Mouse (Mus musculus): ENCODE results near the gene Tmem121. TPM values are rescaled to one million over a fixed set of nuclear protein-coding genes. Genes with fewer than 3 reads are reported as not detected.
"Not testable (repeated sequence)": the region's sequence is repeated elsewhere in the genome, so short reads cannot be mapped to it uniquely, and the experiment has no call there.

Tmem121 gene
- total RNA-seq, 2 experiments from 2014 or later = not detected

- ATAC-seq (replicated peaks; ENCODE audit: poor library complexity, severe bottlenecking) = peak; percentile 60
Measured at GRCm38 (mm10) chr12:113215667-113216346, 30.1 kb downstream of the Tmem121 start.

- ATAC-seq (replicated peaks; ENCODE audit: poor library complexity, severe bottlenecking) = peak; percentile 53
Measured at GRCm38 (mm10) chr12:113217306-113218242, 31.8 kb downstream of the Tmem121 start.

- peak; percentile 43 for ATAC-seq (replicated peaks; ENCODE audit: poor library complexity, severe bottlenecking)
Measured at GRCm38 (mm10) chr12:113219867-113220266, 34.1 kb downstream of the Tmem121 start.

- peak; percentile 38 for ATAC-seq (replicated peaks; ENCODE audit: poor library complexity, severe bottlenecking)
Measured at GRCm38 (mm10) chr12:113220447-113220846, 34.7 kb downstream of the Tmem121 start.

- no peak for ATAC-seq (replicated peaks; ENCODE audit: poor library complexity, severe bottlenecking)
Measured at GRCm38 (mm10) chr12:113221289-113221688, 35.6 kb downstream of the Tmem121 start.

- ATAC-seq (replicated peaks; ENCODE audit: poor library complexity, severe bottlenecking) = peak; percentile 60
Measured at GRCm38 (mm10) chr12:113222121-113222636, 36.4 kb downstream of the Tmem121 start.

- ATAC-seq (replicated peaks; ENCODE audit: poor library complexity, severe bottlenecking) = peak; percentile 37
Measured at GRCm38 (mm10) chr12:113222748-113223147, 37.0 kb downstream of the Tmem121 start.

GRCm38 (mm10) chr12:113224206-113224605, 38.5 kb downstream of the Tmem121 start:
- ATAC-seq (replicated peaks; ENCODE audit: poor library complexity, severe bottlenecking) = peak; percentile 25

- ATAC-seq (replicated peaks; ENCODE audit: poor library complexity, severe bottlenecking) = no peak
Measured at GRCm38 (mm10) chr12:113224687-113225091, 39.0 kb downstream of the Tmem121 start.

GRCm38 (mm10) chr12:113227970-113228593, 42.4 kb downstream of the Tmem121 start:
- no peak for ATAC-seq (replicated peaks; ENCODE audit: poor library complexity, severe bottlenecking)

- no peak for ATAC-seq (replicated peaks; ENCODE audit: poor library complexity, severe bottlenecking)
Measured at GRCm38 (mm10) chr12:113230741-113231140, 45.0 kb downstream of the Tmem121 start.

GRCm38 (mm10) chr12:113231551-113232263, 46.0 kb downstream of the Tmem121 start:
- not testable (repeated sequence) for ATAC-seq (replicated peaks; ENCODE audit: poor library complexity, severe bottlenecking)

- ATAC-seq (replicated peaks; ENCODE audit: poor library complexity, severe bottlenecking) = not testable (repeated sequence)
Measured at GRCm38 (mm10) chr12:113232264-113232750, 46.6 kb downstream of the Tmem121 start.

Other genes with a start within 250 kb of the Tmem121 start
- 15.9 and 33.3 TPM in 2 replicates for gene Nudt14, start 243.8 kb upstream of the Tmem121 start, total RNA-seq (2014; fragmentation: Nextera tagmentation)
- 16.6 and 25.4 TPM in 2 replicates for gene Nudt14, start 243.8 kb upstream of the Tmem121 start, total RNA-seq (2017)
- 2.4 and 10.5 TPM in 2 replicates for gene Btbd6, start 209.4 kb upstream of the Tmem121 start, total RNA-seq (2014; fragmentation: Nextera tagmentation)
- 3.3 and 6.8 TPM in 2 replicates for gene Btbd6, start 209.4 kb upstream of the Tmem121 start, total RNA-seq (2017)
- gene Brf1, start 185.2 kb upstream of the Tmem121 start, total RNA-seq (2014; fragmentation: Nextera tagmentation) = 38.7 and 42.6 TPM in 2 replicates
- 28.1 and 41.3 TPM in 2 replicates for gene Brf1, start 185.2 kb upstream of the Tmem121 start, total RNA-seq (2017)
- gene Pacs2, start 171.4 kb upstream of the Tmem121 start, total RNA-seq (2014; fragmentation: Nextera tagmentation) = 23.7 and 28.5 TPM in 2 replicates
- 6.9 and 8.8 TPM in 2 replicates for gene Pacs2, start 171.4 kb upstream of the Tmem121 start, total RNA-seq (2017)
- not detected in 2 replicates for gene Tex22, start 111.4 kb upstream of the Tmem121 start, total RNA-seq (2014; fragmentation: Nextera tagmentation)
- not detected in 2 replicates for gene Tex22, start 111.4 kb upstream of the Tmem121 start, total RNA-seq (2017)
- gene Mta1, start 87.7 kb upstream of the Tmem121 start, total RNA-seq (2014; fragmentation: Nextera tagmentation) = 73.6 and 85.1 TPM in 2 replicates
- gene Mta1, start 87.7 kb upstream of the Tmem121 start, total RNA-seq (2017) = 21.0 and 27.6 TPM in 2 replicates
- gene Crip2, start 45.7 kb upstream of the Tmem121 start, total RNA-seq (2014; fragmentation: Nextera tagmentation) = not detected in 2 replicates
- 0.46 TPM in 1 of 2 replicates, not detected in the other for gene Crip2, start 45.7 kb upstream of the Tmem121 start, total RNA-seq (2017)
- 161 and 242 TPM in 2 replicates for gene Crip1, start 39.6 kb upstream of the Tmem121 start, total RNA-seq (2014; fragmentation: Nextera tagmentation)
- 84.6 and 103 TPM in 2 replicates for gene Crip1, start 39.6 kb upstream of the Tmem121 start, total RNA-seq (2017)
- gene Tedc1, start 29.5 kb upstream of the Tmem121 start, total RNA-seq (2014; fragmentation: Nextera tagmentation) = 6.5 and 11.1 TPM in 2 replicates
- gene Tedc1, start 29.5 kb upstream of the Tmem121 start, total RNA-seq (2017) = 6.1 and 22.6 TPM in 2 replicates

Data from granulocyte monocyte progenitor cell, adult 5-6 weeks (primary cell).